Mouse (Mus musculus) left cerebral cortex, adult 18-20 months (tissue): Measurements from ENCODE around the gene Fbxl17. TPM values are rescaled to one million over a fixed set of nuclear protein-coding genes. Genes with fewer than 3 reads are reported as not detected.
A peak's percentile ranks its signal among the peaks of the same experiment; 100 is the strongest.

Source experiments
- DNase-seq, 2 experiments: peaks; one replicate each; pipeline ENCODE4 v3.0.0; 2021 to 2022; ENCODE audit warnings: low spot score in 2 of 2, mixed read lengths in 1 of 2
- long read RNA-seq, 2 experiments: library from polyadenylated mRNA; stranded (forward); transcript quantifications; one replicate each; pipeline ENCODE4 v2.0.0; 2021
- total RNA-seq, 2 experiments: library from RNA; stranded (reverse); gene quantifications; 2 replicates each; pipeline ENCODE4 v1.2.3; 2021

Fbxl17 gene
- 10 to 100 TPM; 58.2 to 62.9 TPM for total RNA-seq
- long read RNA-seq, experiment 1, full-length matches to known transcripts: 77 of 84 reads
- long read RNA-seq, experiment 1, partial matches to known transcripts: 3 of 84 reads
- long read RNA-seq, experiment 1, other reads (novel, unspliced or antisense): 4 of 84 reads
- long read RNA-seq, experiment 2, full-length matches to known transcripts: 67 of 72 reads
- long read RNA-seq, experiment 2, partial matches to known transcripts: 2 of 72 reads
- long read RNA-seq, experiment 2, other reads (novel, unspliced or antisense): 3 of 72 reads

DNA sequence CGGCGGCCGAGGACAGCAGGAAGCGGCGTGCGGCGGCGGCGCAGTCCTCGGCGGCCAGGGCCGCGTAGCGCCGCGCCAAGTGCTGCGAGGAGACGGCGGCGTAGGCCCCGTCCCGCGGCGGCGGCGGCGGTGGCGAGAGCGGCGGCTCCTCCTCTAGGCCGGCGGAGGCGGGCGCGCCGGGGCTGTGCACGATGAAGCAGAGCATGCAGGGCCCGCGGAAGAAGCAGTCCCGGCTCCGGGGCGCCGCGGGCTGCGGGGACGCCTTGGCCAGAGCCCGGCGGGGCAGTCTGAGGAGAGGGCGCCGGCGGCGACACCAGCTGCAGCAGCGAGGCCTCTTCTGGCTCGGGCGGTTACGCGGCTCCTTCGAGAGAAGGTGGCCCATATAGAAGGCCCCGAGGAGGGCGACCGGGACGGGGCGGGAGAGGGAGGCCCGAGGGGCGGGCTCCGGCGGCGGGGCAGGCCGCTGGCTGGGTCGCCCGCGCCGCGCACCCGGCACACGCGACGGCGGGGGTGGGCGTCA, at the start of gene Fbxl17:
Gene Fbxl17, minus strand, starts transcription at position 382 of the 520 bp plus-strand sequence.
- peak; percentile 66 to 69 for DNase-seq

- peak in 1 of 2 experiments; percentile 4 for DNase-seq
Observed at GRCm38 (mm10) chr17:63547465-63547864, 47.6 kb upstream of the Fbxl17 start.

- DNase-seq: no peak
Observed at GRCm38 (mm10) chr17:63534576-63535265, 34.9 kb upstream of the Fbxl17 start.

DNA sequence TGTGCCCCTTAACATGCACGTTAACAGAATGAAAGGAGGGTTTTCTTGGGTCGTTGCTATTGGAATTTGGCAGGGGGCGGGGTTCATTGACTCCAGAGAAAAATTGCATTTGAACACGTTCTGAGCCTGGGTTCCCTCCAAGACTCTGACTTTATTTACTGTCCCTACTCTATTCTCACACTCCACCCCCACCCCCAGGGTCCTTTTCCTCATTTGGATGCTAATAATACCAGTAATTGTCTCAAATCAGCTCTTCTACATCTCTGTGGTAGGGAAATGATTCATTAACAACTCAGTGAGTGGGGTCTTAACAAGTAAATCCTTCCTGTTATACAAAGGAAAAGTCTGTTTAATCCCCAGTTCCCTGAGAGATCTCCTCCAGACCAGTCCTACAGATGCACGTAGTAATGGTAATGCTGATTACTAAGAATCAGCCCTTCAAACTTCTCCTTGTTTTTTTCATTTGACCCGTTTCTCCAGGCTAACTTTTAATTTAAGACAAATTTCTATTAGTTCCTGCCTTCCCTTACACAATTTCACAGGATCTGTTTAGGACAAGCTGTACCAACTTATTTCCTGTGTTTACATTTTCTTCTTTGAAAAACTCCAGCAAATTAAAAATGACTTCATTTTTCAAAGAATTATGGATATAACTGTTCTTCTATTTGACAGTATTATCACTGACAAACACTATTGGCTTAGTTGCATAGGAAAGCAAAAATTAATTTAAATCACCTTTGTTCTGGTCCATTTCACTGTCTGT, 33.4 kb upstream of the Fbxl17 start:
- no peak for DNase-seq

DNA sequence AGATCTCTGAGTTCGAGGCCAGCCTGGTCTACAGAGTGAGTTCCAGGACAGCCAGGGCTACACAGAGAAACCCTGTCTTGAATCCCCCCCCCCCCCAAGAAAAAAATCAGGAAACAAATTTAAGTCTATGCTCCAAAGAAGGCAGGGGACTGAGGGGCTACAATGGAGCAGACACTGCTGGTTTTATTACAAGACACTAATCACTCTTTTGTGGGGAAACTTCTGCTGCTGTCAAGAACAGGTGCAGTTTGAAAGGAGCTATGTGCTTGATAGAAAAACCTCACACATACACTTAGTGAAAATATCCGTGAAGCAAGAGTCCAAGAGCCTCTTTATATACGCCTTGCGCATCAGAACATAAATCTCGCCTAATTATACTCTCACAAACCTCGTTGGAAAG, 29.7 kb upstream of the Fbxl17 start:
- DNase-seq: no peak

- DNase-seq: peak in 1 of 2 experiments; percentile 14
Observed at GRCm38 (mm10) chr17:63520691-63521090, 20.9 kb upstream of the Fbxl17 start.

DNA sequence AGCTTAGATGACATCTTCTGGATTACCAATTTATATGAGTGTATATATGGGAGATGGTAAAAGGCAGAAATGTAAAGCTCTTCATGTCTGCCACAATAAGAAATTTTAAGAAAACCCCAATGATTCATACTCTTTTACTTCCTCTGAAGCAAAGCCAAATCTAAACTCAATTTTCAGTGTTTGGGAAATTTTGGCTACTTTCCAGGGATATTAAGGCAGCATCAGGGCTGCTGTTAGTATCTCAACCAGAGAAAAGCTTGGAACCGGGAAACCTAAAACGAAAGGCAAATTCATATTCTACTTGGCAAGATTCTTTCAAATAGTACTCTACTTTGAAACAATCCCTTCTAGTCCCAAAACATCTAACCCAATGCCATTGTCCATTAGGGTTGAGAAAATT, 10.6 kb upstream of the Fbxl17 start:
- no peak for DNase-seq

GRCm38 (mm10) chr17:63501091-63501490, 1.3 kb upstream of the Fbxl17 start:
- no peak for DNase-seq

GRCm38 (mm10) chr17:63500156-63500834, 478 bp upstream of the Fbxl17 start:
- peak; percentile 76 to 85 for DNase-seq

- peak in 1 of 2 experiments; percentile 34 for DNase-seq
Observed at GRCm38 (mm10) chr17:63498717-63499635, 841 bp downstream of the Fbxl17 start.

DNA sequence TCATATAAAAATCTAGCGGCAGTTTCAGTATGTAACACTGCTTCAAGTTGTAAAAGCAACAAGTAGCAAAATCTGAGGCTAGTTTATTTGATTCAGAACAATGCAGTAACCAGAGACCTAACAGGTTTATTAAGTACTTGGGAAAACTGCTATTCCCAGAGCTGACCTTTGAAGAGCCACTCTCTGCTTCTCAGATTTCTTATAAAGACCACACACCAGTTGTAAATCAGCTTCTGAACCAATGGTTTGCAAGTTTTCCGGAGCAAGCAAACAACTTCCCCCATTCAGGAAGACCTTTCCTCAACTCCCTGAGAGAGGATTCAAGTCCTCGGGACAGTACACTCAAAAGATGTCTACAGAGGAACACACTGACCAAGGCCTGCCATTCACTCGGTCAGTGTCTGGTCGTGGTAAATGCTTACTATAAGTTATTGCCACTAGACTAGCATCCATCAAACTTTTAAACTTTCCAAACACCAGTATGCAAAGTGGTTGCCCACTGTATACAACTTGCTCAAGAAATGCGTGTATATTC, 1.6 kb downstream of the Fbxl17 start:
- DNase-seq: no peak

DNA sequence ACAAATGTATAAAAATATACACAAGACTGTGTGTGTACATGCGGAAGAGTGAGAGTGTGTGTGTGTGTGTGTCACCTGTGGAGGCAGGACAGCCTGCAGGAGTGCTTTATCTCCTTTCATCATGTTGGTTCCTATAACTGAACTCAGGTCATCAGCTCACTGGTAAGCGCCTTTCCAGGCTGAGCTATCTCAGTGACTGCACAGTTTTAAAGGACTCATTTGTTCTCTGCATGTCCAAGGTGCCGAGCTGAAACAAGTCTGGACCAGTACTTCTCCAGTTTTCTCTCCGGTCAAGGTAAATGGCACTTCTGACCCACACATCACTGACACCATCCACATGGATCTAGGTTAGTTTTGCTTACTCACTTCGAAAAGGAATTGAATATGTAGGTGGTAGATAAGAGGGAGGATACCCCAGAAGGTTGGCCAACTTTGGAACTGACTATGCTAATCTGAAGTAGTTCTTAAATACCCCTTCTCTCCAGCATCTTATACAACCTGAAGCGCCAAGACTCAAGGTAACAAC, 2.5 kb downstream of the Fbxl17 start:
- DNase-seq: no peak

DNA sequence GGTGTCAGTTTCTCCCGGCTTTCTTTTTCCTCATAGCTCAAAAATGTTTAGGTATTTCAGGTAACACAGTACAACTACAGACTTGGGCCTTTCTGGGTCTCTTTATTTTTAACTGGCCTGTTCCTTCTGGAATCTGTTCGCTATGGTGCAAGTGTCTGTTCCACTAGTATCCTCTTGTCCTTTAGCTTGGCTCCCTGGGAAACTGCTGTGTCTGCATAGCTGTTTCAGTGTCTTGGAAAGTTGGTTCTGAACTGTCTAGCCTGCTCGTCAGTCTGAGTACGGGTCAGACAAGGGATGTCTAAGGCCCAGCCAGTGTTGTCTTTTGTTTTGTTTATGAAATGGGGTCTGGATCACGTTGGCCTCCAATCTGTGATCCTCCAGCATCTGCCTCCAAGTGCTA, 3.7 kb downstream of the Fbxl17 start:
- DNase-seq: no peak

DNA sequence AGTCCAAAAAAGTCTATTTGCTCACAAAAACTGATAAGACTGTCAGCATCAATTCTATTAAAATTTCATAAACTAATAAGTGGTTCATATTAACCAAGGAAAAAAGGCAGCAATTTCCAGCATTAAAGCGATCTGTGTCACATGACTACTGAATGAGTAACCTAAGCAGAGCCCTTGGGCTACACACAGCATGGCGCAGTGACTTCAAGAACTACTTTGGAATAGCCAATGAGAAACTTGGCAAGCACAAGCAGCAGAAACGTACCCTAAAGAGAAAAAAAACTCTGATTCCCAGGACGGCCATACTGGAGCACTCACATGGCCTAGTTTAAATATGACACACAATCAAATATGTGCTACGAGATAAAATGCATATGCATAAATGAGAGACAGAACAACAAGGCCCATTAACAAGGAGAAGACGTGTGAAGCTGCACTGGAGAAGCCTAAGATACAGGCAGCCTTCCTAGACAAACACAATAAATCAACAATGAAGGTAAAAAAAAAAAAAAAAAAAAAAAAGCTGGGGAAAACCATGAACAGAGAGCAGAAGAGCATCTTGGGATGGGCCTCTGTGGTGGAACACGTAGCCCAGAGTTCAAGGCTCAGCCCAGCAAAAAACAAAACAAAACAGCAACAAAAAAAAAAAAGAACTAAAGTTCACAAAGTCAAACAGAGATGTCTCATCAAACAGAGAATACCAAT, 5.8 kb downstream of the Fbxl17 start:
- no peak for DNase-seq

GRCm38 (mm10) chr17:63493274-63493673, 6.5 kb downstream of the Fbxl17 start:
- no peak for DNase-seq

DNA sequence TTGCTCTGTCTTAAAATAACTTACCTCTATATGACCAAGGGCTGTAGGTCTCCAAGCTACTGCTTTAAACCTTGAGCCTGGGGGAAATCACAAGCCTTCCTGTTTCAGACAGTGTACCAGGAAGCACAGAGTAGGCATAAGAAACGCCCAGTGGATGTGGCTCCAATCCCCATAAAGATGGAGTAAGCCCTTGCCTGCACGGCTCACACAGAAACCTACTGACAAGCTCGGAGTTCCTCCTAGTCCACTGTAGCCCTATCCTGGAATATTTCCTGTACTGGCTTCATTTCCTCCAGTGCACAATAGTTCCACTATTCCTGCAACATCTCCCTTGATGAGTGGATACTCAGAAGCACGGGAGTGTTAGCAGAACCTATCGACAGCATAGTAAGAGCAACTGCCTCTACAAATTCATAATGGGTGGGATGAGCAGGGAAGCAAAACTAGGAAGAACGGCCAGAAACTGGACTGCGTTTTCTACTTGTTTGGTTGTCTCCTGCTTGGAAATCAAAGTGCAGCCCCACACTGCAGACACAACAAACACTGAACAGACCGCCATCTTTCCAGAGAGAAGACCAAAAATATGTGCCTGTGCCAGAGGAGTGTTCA, 7.0 kb downstream of the Fbxl17 start:
- DNase-seq: no peak

- no peak for DNase-seq
Observed at GRCm38 (mm10) chr17:63489525-63489924, 10.3 kb downstream of the Fbxl17 start.

- peak; percentile 66 to 70 for DNase-seq
Observed at GRCm38 (mm10) chr17:63467866-63468265, 32.0 kb downstream of the Fbxl17 start.
